Mouse (Mus musculus): ENCODE results near the gene Pdk2. TPM values are rescaled to one million over a fixed set of nuclear protein-coding genes. Genes with fewer than 3 reads are reported as not detected.
A peak's percentile ranks its signal among the peaks of the same experiment; 100 is the strongest.

Pdk2 gene
- polyA plus RNA-seq, 2 experiments from 2014 or later, result 8.5 to 13.3 TPM

DNA sequence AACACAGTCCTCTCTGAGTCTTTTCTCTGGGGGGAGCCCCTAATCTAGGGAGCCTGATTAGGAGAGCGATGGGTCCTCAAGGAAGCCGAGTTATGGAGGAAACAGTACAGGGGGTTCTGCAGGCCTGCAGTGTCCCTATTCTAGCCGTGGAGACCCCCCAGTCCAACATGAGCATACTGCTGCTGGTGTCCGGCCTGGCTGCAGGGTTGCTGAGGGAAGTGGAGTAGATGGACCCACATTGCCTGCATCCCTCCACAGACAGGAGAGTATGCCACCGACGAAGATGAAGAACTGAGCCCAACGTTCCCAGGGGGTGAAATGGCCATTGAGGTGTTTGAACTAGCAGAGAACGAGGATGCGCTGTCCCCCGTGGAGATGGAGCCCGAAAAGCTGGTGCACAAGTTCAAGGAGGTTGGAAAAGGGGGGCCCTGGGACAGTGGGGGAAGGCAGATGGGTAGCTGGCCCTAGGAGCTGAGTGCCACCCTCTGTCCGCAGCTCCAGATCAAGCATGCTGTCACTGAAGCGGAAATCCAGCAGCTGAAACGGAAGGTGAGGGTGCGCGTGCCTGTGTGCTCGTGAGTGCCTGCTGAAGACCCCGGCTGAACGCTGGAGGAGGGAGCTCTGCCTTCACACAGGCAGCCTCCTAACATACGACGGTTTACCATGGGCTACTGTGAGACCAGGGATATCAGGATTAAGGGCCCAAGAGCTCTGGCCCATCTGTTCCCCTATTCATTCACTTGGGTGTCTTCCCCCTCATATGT lies 39.4 kb downstream of the Pdk2 start:
- no peak for ATAC-seq

DNA sequence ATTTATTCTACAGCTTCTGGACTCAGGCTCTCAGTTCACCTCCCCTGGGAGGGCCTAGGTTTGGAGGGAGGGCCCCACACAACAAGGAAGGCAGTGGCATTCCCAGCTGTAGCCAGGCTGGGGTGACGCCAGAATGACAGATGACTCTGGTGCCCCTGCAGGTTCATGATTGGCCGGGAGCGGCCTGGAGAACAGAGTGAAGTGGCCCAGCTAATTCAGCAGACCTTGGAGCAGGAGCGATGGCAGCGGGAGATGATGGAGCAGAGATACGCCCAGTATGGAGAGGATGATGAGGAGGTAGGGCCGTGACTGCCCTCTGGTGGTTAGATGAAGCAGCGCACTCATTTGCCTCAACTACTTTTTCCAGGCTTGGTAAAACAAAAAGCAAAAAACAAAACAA lies 40.1 kb downstream of the Pdk2 start:
- peak; percentile 39 for ATAC-seq

DNA sequence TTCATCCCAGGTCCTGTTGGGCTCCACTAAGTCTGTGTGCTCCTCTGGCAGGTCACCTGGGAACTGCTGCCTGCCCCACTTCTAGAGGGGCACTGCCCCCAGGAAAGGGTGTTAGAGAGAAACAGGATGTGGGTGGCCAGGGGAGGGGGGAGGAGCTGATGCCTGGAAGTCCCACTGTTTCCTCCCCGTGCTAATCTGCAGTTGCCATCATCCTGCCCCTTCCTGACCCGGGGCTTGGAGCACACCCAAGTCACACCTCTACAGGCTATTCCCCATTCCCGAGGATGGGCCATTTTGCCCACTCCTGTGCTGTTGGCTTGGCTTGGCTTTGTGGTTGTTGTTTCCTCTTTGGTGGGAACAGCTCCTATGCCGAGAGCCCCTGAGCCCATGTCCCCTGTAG lies 40.6 kb downstream of the Pdk2 start:
- peak; percentile 67 for ATAC-seq

DNA sequence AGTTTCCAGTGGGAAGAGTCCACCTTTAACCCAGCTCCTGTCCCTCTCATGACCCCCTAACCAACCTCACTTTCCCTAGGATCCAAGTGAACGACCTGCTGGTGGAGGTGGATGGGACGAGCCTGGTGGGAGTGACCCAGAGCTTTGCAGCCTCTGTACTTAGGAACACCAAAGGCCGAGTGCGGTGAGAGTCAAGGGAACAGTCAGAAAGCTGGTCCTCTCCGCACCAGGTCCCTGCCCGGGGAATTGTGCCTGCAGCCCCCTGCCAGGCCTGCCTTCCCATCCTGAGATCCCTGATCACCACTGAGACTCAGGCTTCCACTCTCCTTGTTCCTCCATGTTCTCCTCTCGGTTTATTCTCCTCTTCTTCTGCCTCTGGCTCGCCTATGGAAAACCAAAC lies 41.0 kb downstream of the Pdk2 start:
- no peak for ATAC-seq

DNA sequence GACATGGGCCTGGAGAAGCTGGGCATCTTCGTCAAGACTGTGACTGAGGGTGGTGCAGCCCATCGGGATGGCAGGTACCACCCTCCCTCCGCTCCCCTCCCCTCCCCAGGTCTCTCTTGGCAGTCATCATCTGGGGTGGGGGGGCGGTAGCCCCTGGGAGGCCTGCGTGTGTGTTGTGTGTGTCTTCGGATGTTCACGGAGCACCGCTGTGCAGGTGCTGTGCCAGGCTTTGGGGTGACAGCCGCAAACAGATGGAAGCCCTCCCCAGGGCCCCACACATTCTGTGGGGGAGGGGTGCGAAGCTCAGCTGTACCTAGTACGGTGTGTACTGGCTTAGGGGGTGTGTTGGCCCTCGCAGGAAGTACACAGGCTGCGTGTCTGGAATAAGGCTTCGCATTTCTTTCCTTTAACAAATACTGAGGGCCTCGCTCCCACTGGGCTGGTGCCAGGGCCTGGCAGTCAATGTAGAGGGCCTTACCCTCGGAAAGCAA lies 43.1 kb downstream of the Pdk2 start:
- peak; percentile 68 for ATAC-seq

DNA sequence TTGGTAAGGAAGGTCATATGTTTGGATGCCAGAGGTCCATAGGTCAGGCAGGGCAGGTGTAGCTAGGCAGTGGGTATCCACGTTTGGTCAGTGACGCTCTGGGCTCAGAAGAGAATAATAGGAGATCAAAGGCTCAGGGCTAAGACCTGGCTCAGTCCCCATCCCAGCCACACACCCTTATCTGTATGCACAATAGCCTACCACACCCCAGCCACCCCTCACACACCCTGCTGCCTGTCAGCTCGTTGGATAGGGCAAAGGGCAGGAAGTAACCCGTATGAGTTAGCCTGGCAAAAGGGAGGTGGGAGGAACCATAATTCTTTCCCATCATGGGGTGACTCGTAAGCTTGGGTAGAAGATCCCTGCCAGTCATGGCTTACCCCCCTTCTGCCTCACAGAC lies 43.6 kb downstream of the Pdk2 start:
- ATAC-seq, result peak; percentile 19

DNA sequence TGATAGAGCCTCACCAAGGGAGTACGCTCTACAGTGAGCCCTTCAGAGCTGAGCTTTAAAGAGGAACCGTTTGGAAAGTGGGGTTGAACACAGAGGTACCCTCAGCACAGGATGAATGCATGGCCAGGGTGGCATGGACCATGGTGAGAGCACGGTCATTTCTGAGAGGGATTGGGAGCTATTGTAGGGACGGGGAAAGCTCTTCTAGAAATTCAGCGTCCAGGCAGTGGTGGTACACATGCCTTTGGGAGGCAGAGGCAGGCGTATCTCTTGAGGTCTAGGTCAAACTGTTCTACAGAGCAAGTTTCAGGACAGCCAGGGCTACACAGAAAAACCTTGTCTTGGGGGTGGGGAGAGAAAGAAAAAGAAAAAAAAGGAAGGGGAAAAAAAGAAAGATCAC lies 44.2 kb downstream of the Pdk2 start:
- ATAC-seq, result no peak

DNA sequence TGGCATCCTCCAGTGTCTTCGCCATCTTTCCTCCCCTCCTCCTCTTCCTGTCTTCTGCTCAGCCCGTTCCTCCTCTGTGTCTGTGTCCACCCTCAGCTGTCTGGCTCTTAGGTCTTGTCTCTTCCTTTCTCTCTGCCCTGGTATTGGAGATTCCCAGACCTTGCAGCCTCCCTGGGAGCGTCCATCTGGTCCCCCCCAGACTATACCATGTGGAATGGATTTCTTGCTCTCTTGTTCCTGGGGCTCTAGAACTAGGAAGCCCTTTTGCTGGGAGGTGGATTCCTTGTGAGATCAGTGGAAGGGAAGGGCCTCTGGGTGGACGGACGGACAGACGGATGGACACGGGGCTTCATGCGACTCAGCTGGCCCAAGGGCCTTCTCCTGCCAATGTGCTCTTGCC lies 45.1 kb downstream of the Pdk2 start:
- no peak for ATAC-seq

DNA sequence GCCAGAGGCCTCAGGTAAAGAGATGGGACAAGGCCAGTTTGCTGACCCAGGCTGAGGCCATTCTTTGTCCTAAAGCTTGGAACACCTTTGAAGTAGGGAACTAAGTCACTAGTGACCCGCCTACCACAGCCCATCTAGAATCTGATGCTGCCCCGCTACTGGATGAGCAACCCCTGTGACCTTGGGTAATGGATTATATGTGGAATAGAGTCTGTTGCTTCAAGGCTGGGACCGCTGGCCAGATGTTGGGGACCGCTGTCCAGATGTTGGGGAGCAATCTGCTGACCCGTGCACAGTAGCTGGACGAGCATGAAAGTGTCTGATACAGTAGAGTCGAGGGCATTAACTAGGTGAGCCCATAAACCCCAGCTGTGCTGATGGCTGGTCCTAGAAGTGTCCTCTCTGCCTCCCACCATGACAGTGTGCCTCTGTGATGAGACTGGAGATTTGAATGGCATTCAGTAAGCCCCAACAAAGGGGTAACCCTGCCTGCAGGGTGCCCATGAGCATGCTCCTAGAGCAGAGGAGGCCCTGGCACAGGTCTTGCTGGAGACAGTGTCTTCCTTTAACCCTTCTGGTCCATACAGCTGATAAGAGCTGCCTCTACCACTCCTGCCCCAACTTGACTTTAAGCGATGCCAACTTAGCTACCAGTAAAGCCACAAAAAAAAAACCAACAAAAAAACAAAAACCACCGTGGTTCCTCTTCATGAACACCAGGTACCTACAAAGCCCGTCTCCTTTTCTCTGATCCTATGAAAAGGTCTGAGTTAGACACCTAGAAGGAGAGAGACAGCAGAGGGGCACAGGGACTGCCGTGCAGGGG lies 46.0 kb downstream of the Pdk2 start:
- no peak for ATAC-seq

DNA sequence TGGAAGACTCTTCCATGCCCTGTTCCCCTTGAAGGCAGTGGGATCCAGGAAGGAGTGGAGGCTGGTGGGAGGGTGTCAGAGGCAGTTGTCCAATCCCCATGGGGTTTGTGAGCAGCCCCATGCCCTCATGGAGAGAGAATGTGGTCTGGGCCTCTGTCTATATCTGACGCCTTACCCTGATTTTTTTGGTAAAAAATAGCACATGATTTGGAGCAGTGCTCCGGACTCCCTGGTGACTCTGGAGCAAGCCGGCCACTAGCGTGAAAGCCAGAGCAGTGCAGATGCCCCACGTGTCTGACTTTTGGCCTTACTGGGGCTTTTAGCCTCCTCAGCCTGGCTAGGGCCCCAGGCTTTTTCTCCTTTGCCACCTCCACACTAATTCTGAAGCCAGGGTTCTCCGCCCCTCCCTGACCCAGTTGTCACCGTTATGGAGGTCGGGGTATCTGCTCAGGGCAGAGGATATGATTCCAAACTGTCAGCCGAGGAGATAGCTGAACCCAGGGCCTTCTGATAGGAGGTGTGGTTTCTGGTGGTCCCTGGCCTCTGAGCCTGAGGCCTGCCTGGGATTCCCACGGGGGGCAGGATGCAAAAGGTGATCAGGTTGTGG lies 46.8 kb downstream of the Pdk2 start:
- ATAC-seq, result no peak

DNA sequence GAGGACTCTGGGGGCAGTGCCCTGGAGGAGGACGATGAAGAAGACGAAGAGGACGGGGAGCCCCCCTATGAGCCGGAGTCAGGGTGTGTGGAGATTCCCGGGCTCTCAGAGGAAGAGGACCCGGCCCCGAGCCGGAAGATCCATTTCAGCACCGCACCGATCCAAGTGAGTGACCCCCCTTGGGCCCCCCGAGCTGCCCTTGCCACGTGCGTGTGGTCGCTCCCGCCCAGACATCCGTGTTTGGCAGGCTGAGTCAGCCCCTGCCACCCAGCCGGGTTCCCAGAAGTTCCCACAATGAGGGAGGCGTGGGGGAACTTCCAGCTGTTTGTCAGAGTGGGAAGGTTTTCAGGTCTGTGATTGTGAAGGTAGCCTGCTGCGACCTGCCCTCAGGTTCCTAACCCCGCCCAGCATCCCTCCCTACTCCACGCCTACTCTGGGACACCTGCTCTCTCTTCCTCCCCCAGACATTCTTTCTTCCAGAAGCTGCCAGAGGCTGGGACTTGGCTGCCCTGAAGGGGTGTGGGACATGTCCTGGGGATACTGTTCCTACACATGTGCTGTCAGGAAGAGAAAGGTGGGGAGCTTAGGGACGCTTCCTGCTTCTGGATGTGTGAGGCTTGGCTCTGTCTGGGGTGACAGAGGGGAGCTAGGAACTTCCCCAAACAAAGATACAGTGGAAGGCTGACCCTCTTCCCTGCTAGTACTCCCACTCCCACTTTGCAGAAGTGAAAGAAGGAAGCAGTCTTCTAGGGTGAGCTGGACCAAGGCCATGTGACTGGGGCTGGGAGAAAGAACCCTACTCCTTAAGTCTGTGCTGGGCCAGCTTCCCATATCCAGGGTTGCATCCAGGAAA lies 48.2 kb downstream of the Pdk2 start:
- no peak for ATAC-seq

DNA sequence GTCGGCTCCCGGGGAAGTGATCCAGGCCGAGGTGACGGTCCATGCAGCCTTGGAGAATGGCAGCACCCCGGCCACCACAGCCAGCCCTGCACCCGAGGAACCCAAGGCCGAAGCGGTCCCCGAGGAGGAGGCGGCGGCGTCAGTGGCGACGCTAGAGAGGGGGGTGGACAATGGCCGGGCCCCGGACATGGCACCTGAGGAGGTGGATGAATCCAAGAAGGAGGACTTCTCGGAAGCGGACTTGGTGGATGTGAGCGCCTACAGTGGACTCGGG lies 48.7 kb downstream of the Pdk2 start:
- no peak for ATAC-seq

DNA sequence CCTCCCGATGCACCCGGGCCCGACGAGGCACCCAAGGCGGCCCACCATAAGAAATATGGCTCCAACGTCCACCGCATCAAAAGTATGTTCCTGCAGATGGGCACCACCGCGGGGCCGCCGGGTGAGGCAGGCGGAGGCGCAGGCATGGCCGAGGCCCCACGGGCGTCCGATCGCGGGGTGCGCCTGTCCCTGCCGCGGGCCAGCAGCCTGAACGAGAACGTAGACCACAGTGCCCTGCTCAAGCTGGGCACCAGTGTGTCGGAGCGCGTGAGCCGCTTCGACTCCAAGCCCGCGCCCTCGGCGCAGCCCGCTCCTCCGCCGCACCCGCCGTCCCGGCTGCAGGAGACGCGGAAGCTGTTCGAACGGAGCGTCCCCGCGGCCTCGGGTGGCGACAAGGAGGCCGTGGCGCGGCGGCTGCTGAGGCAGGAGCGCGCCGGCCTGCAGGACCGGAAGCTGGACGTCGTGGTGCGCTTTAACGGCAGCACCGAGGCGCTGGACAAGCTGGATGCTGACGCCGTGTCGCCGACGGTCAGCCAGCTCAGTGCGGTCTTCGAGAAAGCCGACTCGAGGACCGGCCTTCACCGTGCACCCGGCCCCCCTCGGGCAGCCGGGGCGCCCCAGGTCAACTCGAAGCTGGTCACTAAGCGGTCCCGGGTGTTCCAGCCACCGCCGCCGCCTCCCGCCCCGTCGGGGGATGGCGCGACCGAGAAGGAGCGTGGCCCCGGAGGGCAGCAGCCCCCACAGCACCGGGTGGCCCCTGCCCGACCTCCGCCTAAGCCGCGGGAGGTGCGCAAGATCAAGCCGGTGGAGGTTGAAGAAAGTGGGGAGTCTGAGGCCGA lies 49.3 kb downstream of the Pdk2 start:
- ATAC-seq, result peak; percentile 13

DNA sequence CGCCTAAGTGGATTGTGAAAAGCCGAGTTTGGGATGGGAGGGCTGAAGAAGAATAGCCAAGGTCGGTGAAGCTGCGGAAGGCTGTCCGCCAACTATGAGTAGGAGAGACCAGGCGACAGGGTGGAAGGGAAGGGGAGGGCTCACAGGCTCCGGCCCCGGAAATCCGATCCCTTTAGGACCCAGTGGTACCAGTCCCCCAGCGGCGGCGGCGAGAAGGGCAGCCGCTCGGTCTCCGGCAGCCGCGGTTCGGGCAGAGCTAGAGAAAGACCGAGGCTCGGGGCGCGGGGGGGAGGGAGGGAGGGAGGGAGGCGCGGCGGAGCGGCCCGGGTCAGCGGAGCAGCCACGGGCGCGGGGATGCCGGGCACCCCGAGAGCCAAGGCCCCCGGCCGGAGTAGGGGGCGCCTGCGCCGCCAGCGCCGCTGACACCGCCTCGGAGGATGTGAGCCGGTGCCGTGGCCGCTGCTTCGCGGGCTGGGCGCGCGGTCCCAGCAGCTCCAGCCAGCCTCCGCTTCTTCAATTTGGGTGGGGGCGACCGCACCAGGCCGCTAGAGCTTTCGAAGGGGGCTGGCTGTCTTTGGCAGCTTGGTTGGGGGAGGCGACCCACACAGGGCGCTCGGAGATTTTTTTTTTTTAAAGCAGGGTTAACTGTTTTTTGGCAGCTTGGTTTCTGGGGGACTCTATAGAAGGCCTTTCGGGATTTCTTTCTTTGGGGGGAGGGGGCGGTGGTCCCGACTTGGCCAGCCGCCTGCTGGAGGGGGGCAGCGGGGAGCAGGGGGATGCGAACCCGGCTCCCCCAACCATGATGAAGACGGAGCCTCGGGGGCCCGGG lies 50.2 kb downstream of the Pdk2 start, which contains the start of gene Ppp1r9b:
TSS of gene Ppp1r9b (plus strand) at position 287 of the 829 bp plus-strand sequence.
- ATAC-seq, result peak; percentile 81

DNA sequence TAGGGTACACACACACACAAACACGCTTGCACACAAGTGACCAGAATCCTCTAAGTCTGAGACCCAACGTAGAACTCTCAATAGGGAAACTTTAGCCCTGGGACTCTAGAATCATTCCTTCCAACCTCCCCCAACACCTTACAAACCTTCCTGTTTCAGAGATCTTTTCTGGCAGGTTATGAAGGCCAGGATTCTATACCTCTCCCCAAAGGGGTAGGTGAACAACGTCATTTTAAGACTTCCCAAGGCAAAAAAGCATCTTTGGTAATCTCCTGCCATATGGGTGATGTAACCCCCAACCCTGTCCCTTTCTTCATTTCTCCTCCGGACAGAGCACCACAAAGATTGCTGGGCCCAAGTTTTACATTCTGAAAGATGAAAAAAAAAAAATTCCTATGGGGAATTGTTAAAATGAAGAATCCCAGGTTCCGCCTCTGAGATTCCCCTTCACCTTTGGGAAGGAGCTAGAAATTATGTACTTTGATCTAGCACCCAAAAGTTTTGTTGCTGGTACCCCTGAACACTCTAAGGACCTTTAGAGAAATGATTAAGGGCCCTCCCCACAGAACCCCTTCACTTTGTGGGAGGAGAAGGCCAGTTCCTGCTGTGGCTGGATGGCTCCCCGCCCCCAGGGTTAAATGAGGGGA lies 50.9 kb downstream of the Pdk2 start:
- peak; percentile 33 for ATAC-seq

DNA sequence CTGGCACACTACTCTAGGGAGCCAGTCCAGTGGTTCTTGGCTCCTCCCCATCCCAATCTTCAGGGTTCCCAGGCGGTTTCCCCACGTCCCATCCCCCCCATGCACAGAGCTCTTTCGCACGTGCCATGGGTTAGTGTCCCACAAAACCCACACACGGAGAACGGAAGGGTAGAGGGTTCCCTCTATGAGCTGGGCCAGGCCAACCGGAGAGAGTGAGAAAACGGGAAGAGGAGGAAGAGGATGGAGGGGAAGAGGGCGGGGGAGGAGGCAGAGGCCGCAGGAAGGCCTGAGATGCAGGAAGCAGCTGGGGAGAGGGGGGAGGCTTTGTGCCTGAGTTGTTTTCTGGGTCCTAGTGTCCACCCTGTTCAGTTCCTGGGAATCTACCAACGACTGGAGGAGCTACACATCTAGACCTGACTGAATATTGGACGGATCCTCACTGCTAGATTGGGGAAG lies 51.6 kb downstream of the Pdk2 start:
- ATAC-seq, result peak; percentile 65

DNA sequence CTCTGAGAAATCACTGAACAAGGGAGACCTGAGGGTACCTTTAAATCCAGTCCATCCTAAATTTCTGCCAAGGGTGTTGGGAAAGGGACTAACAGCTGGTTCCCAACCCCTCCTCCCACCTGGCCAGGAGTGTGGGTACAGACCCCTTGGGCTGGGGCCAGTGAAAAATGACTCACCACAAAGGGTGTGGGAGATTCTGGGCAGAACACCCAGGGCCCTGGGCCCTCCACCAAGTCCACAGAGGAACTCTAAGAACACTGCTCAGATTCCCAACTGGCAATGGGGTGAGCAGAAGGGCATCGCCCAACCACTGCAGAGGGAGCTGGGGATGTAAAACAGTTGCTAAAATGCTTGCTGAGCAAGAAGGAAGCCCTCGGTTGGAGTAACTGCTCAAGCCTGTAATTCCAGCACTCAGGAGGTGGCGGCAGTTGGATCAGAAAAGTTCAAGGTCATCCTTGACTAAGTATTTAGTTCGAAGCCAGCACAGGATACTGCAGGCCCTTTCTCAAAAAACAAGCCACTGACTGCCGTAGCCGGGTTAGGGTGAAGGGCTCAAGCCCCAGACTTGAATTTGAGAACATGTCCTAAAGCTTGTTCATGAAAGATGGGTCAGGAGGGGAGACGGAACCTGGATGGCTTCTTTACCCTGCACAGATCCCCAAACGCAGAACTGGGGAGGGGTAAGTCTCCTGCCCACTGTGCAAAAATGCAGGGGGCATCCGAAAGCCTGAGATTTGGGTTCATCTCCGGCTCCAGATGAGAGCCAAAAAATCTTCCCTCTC lies 52.2 kb downstream of the Pdk2 start:
- ATAC-seq, result no peak

DNA sequence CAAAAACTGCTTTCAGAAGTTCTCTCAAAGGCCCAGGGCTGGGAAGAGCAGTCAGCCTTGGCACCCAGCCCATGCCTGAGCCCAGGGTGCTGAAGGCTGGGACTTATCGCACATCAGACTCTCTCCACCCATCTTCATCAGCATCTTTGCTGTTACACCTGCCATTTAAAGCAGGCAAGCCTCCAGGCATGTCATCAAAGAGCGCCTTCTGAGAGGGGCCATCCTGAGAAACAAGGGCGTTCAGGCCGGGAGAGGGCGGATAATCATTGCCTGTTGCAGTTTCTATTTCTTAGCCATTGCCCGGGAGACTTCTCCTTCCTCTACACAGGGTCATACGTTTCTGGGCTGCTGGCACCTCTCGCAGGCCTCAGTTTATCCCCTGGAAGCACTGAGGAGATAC lies 53.3 kb downstream of the Pdk2 start:
- no peak for ATAC-seq

DNA sequence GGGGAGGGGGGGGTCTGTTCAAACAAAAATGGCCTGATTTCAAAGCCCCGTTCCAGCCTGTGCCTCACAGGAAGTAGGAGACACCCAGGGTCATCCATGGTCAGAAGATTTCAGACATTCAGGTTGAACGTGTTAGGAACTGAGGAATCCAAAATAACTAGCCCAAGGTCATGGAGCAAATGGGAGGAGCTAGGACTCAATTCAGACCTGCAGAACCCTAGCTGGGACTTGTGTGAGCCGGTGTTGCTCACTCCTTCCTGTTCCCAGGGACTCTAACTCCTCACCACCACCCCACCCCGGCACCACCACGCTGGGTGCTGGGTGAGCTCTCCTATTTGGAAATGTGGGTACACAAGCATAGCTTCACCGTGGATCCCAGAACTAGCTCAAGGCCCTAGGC lies 53.8 kb downstream of the Pdk2 start:
- no peak for ATAC-seq
